Mouse (Mus musculus) liver, adult 2 months (tissue): ENCODE measurements around the gene Ice1.

Source experiments
- CTCF ChIP-seq: fragments of 200-500 bp; IDR thresholded peaks from 2 replicates; pipeline ENCODE4 v1.5.1; 2011; ENCODE audit warnings: low read depth, low read length, control low read depth
- POLR2A ChIP-seq: fragments of 200-500 bp; IDR thresholded peaks from 2 replicates; pipeline ENCODE4 v1.6.1; 2011; ENCODE audit warnings: low read length, control low read depth; ENCODE audit not compliant: insufficient read depth; ENCODE audit errors: extremely low read depth

GRCm38 (mm10) chr13:70609632-70610031, 27.8 kb downstream of the Ice1 start:
- no peak for TF ChIP-seq CTCF
- no peak for TF ChIP-seq POLR2A
